Mouse (Mus musculus) embryonic fibroblast, embryonic 13.5 days (primary cell): ENCODE data around the gene Shd.
A peak's percentile ranks its signal among the peaks of the same experiment; 100 is the strongest.

Source experiments
- CTCF ChIP-seq: IDR thresholded peaks from 2 replicates; pipeline ENCODE4 v1.5.1; 2011; ENCODE audit warnings: mild to moderate bottlenecking, control low read depth, low read length, moderate library complexity, borderline replicate concordance; ENCODE audit not compliant: insufficient read depth
- POLR2A ChIP-seq: IDR thresholded peaks from 2 replicates; pipeline ENCODE4 v1.6.1; 2011; ENCODE audit warnings: low read depth, mild to moderate bottlenecking, control low read depth, low read length, moderate library complexity

DNA sequence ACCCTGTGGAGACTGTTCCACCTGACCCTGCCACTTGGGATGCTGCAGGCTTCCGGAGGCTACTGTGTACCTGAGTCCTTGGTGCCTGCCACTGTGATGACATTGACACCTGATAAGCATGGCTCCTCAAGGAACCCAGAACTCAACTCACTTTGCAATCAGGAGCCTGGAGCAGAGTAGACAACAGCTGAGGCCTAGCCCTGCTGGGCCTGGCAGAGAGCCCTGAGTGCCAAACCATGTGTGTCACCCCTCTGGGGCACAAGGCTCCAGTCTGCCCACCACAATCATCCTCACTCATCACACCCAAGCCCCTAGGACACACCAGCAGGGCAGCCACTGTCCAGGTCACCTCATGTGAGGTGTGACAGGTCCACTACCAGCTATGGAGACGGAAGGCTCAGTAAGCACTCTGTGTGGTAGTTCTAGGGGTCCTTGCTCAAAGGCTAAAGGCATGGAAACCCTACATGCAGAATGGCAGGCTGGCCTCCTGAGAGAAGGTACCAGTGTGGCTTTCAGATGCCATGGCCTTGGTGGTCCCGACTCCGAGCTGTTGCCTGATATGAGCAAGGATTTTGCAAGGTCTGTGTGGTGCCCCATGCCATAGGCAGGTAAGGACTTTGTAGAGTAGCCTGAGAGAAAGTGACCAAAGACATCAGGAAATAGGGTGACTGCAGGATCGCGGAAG is 50.3 kb downstream of the Shd start:
- TF ChIP-seq POLR2A, result 0 out of 2 replicates have a peak, but pooled peaks have one; percentile 10
- no peak for TF ChIP-seq CTCF
